Mouse (Mus musculus) liver, embryonic 14.5 days (tissue): ENCODE measurements around the gene Ubxn10.

Experiments
- CTCF ChIP-seq: IDR thresholded peaks from 2 replicates; pipeline ENCODE4 v1.5.1; 2016; ENCODE audit warnings: antibody characterized with exemption, low read depth, control low read depth
- EP300 ChIP-seq: IDR thresholded peaks from 2 replicates; pipeline ENCODE4 v1.6.1; 2016; ENCODE audit warnings: antibody characterized with exemption, low read depth

- TF ChIP-seq EP300 (no peak), CTCF (no peak)
These were observed 40.7 kb upstream of the Ubxn10 start for GRCm38 (mm10) chr4:138777417-138778407.
